Mouse (Mus musculus) midbrain, embryonic 15.5 days (tissue): ENCODE measurements around the gene Gpld1. TPM values are rescaled to one million over a fixed set of nuclear protein-coding genes. Genes with fewer than 3 reads are reported as not detected.

Experiments used
- ATAC-seq: fragments of 200-750 bp; cut with Nextera tagmentation; replicated peaks from 2 replicates; pipeline ENCODE4 v1.8.0; 2017; ENCODE audit warnings: moderate TSS enrichment
- H3K27ac ChIP-seq: fragments of 300-500 bp; sonication (generic); 2 replicates; pipeline ENCODE4 v1.5.1; 2015; ENCODE audit warnings: mild to moderate bottlenecking, inconsistent platforms
- H3K27me3 ChIP-seq: fragments of 300-500 bp; sonication (generic); replicated peaks from 2 replicates; pipeline ENCODE4 v1.6.1; 2015; ENCODE audit warnings: inconsistent platforms
- H3K36me3 ChIP-seq: fragments of 300-500 bp; sonication (generic); replicated peaks from 2 replicates; pipeline ENCODE4 v1.6.1; 2015; ENCODE audit warnings: inconsistent platforms
- H3K4me1 ChIP-seq: fragments of 300-500 bp; sonication (generic); 2 replicates; pipeline ENCODE4 v1.6.1; 2015; ENCODE audit warnings: inconsistent platforms
- H3K4me2 ChIP-seq: fragments of 300-500 bp; sonication (generic); 2 replicates; pipeline ENCODE4 v1.6.1; 2015; ENCODE audit warnings: inconsistent platforms, mild to moderate bottlenecking, moderate library complexity
- H3K4me3 ChIP-seq: fragments of 300-500 bp; sonication (generic); 2 replicates; pipeline ENCODE4 v1.5.1; 2015; ENCODE audit warnings: mild to moderate bottlenecking, inconsistent platforms
- H3K9ac ChIP-seq: fragments of 300-500 bp; sonication (generic); 2 replicates; pipeline ENCODE4 v1.6.1; 2015; ENCODE audit warnings: mild to moderate bottlenecking, inconsistent platforms
- H3K9me3 ChIP-seq: fragments of 300-500 bp; sonication (generic); 2 replicates; pipeline ENCODE4 v1.6.1; 2016; ENCODE audit warnings: inconsistent platforms
- WGBS: fragments of 180-500 bp; shearing (Covaris S2); methylation state at CpG from one replicate; pipeline ENCODE4 v1.1.7; 2015; ENCODE audit warnings: mixed read lengths; 5-methylcytosine and 5-hydroxymethylcytosine counted together
- polyA plus RNA-seq: library from polyadenylated mRNA; unstranded; fragments of >200 nt; fragmentation: Nextera tagmentation; extraction: Ambion mirVana; gene quantifications from 2 replicates; pipeline ENCODE4 v1.2.1, GENCODE M21; 2015

Gpld1 gene
- 2.0 and 3.0 TPM in 2 replicates for polyA plus RNA-seq

- ATAC-seq: no peak
- Histone ChIP-seq H3K9ac (no peak within 1 kb of the TSS), H3K4me3 (no peak within 1 kb of the TSS), H3K4me1 (peaks cover 13% of the 10 kb centered on the region), H3K27me3 (no peaks in the 10 kb centered on the region), H3K9me3 (no peaks in the 10 kb centered on the region), H3K36me3 (no peaks in the 10 kb centered on the region), H3K27ac (no peak within 1 kb of the TSS), H3K4me2 (no peak within 1 kb of the TSS)
- WGBS: 47% methylated on average over 17 of the region's 17 CpGs
These were observed at the start of gene Gpld1 for GRCm38 (mm10) chr13:24942512-24943282. Gpld1 (plus strand) TSS chr13:24943152.

GRCm38 (mm10) chr13:24893880-24894279 lies 49.1 kb upstream of the Gpld1 start:
- Histone ChIP-seq H3K4me2 (no peak overlapping the region), H3K27ac (no peak overlapping the region), H3K4me3 (no peak overlapping the region), H3K4me1 (no peaks in the 10 kb centered on the region), H3K9me3 (no peaks in the 10 kb centered on the region), H3K9ac (no peak overlapping the region), H3K27me3 (no peaks in the 10 kb centered on the region), H3K36me3 (no peaks in the 10 kb centered on the region)
- WGBS: 88% methylated on average over 2 of the region's 2 CpGs
- no peak for ATAC-seq

- H3K36me3 ChIP-seq: no peaks in the 10 kb centered on the region
- no peak for ATAC-seq
- no peaks in the 10 kb centered on the region for H3K27me3 ChIP-seq
- H3K4me3 ChIP-seq: no peak overlapping the region
- WGBS: 89% methylated on average over 2 of the region's 2 CpGs
- no peak overlapping the region for H3K9ac ChIP-seq
- H3K4me1 ChIP-seq: no peaks in the 10 kb centered on the region
- no peak overlapping the region for H3K27ac ChIP-seq
- no peaks in the 10 kb centered on the region for H3K9me3 ChIP-seq
- no peak overlapping the region for H3K4me2 ChIP-seq
These were observed 41.0 kb upstream of the Gpld1 start for GRCm38 (mm10) chr13:24901916-24902315.

GRCm38 (mm10) chr13:24903412-24903811 lies 39.5 kb upstream of the Gpld1 start:
- no peak for ATAC-seq
- H3K27me3 ChIP-seq: no peaks in the 10 kb centered on the region
- H3K4me3 ChIP-seq: no peak overlapping the region
- H3K4me2 ChIP-seq: no peak overlapping the region
- H3K4me1 ChIP-seq: no peaks in the 10 kb centered on the region
- no peaks in the 10 kb centered on the region for H3K36me3 ChIP-seq
- H3K9ac ChIP-seq: no peak overlapping the region
- 68% methylated on average over 6 of the region's 6 CpGs for WGBS
- H3K9me3 ChIP-seq: no peaks in the 10 kb centered on the region
- H3K27ac ChIP-seq: no peak overlapping the region

GRCm38 (mm10) chr13:24905422-24905821 lies 37.5 kb upstream of the Gpld1 start:
- Histone ChIP-seq H3K36me3 (no peaks in the 10 kb centered on the region), H3K27me3 (no peaks in the 10 kb centered on the region)

GRCm38 (mm10) chr13:24906831-24907570 lies 36.0 kb upstream of the Gpld1 start:
- H3K36me3 ChIP-seq: no peaks in the 10 kb centered on the region
- no peak overlapping the region for H3K4me2 ChIP-seq
- no peaks in the 10 kb centered on the region for H3K9me3 ChIP-seq
- no peak overlapping the region for H3K9ac ChIP-seq
- H3K4me1 ChIP-seq: no peaks in the 10 kb centered on the region
- H3K4me3 ChIP-seq: no peak overlapping the region
- 67% methylated on average over 11 of the region's 11 CpGs for WGBS
- H3K27me3 ChIP-seq: no peaks in the 10 kb centered on the region
- no peak for ATAC-seq
- no peak overlapping the region for H3K27ac ChIP-seq

More at GRCm38 (mm10) chr13:24905422-24905821, 37.5 kb upstream of the Gpld1 start:
- no peak overlapping the region for H3K4me3 ChIP-seq
- no peak overlapping the region for H3K4me2 ChIP-seq
- no peak overlapping the region for H3K9ac ChIP-seq
- no peak overlapping the region for H3K27ac ChIP-seq
- WGBS: 94% methylated on average over 12 of the region's 12 CpGs
- H3K4me1 ChIP-seq: no peaks in the 10 kb centered on the region
- H3K9me3 ChIP-seq: no peaks in the 10 kb centered on the region
- ATAC-seq: no peak

GRCm38 (mm10) chr13:24909112-24909511 lies 33.8 kb upstream of the Gpld1 start:
- Histone ChIP-seq H3K27me3 (no peaks in the 10 kb centered on the region), H3K4me3 (no peak overlapping the region), H3K36me3 (peaks cover 6% of the 10 kb centered on the region; the same call in 1 of the 2 replicates), H3K4me1 (no peaks in the 10 kb centered on the region), H3K9ac (no peak overlapping the region), H3K4me2 (no peak overlapping the region), H3K9me3 (no peaks in the 10 kb centered on the region), H3K27ac (no peak overlapping the region)
- no peak for ATAC-seq
- 95% methylated on average over 1 of the region's 1 CpGs for WGBS

- H3K9me3 ChIP-seq: no peaks in the 10 kb centered on the region
- no peak overlapping the region for H3K27ac ChIP-seq
- no peaks in the 10 kb centered on the region for H3K4me1 ChIP-seq
- no peaks in the 10 kb centered on the region for H3K27me3 ChIP-seq
- peaks cover 15% of the 10 kb centered on the region; the same call in 1 of the 2 replicates for H3K36me3 ChIP-seq
- no peak overlapping the region for H3K4me2 ChIP-seq
- no peak for ATAC-seq
- 97% methylated on average over 7 of the region's 7 CpGs for WGBS
- no peak overlapping the region for H3K4me3 ChIP-seq
- no peak overlapping the region for H3K9ac ChIP-seq
These were observed 29.4 kb upstream of the Gpld1 start for GRCm38 (mm10) chr13:24913576-24913975.

GRCm38 (mm10) chr13:24914915-24915314 lies 28.0 kb upstream of the Gpld1 start:
- H3K36me3 ChIP-seq: peaks cover 19% of the 10 kb centered on the region; the same call in 1 of the 2 replicates
- H3K4me2 ChIP-seq: no peak overlapping the region
- ATAC-seq: no peak
- no peaks in the 10 kb centered on the region for H3K9me3 ChIP-seq
- no peak overlapping the region for H3K9ac ChIP-seq
- 97% methylated on average over 4 of the region's 4 CpGs for WGBS
- no peaks in the 10 kb centered on the region for H3K4me1 ChIP-seq
- no peak overlapping the region for H3K4me3 ChIP-seq
- no peak overlapping the region for H3K27ac ChIP-seq
- H3K27me3 ChIP-seq: no peaks in the 10 kb centered on the region

- Histone ChIP-seq H3K4me3 (no peak overlapping the region), H3K36me3 (peaks cover 19% of the 10 kb centered on the region; the same call in 1 of the 2 replicates), H3K27ac (no peak overlapping the region), H3K27me3 (no peaks in the 10 kb centered on the region), H3K9me3 (no peaks in the 10 kb centered on the region), H3K9ac (no peak overlapping the region), H3K4me1 (no peaks in the 10 kb centered on the region), H3K4me2 (no peak overlapping the region)
- 76% methylated on average over 13 of the region's 13 CpGs for WGBS
- ATAC-seq: no peak
These were observed 27.1 kb upstream of the Gpld1 start for GRCm38 (mm10) chr13:24915831-24916230.

GRCm38 (mm10) chr13:24920333-24920977 lies 22.5 kb upstream of the Gpld1 start:
- Histone ChIP-seq H3K27me3 (no peaks in the 10 kb centered on the region), H3K4me2 (no peak overlapping the region), H3K27ac (no peak overlapping the region), H3K4me3 (no peak overlapping the region), H3K4me1 (no peaks in the 10 kb centered on the region), H3K9me3 (no peaks in the 10 kb centered on the region), H3K36me3 (peaks cover 14% of the 10 kb centered on the region; the same call in 1 of the 2 replicates), H3K9ac (no peak overlapping the region)
- peak; percentile 82 for ATAC-seq
- 23% methylated on average over 5 of the region's 5 CpGs for WGBS

GRCm38 (mm10) chr13:24921281-24921680 lies 21.7 kb upstream of the Gpld1 start:
- no peaks in the 10 kb centered on the region for H3K27me3 ChIP-seq
- H3K4me1 ChIP-seq: no peaks in the 10 kb centered on the region
- no peak overlapping the region for H3K4me2 ChIP-seq
- H3K4me3 ChIP-seq: no peak overlapping the region
- peaks cover 14% of the 10 kb centered on the region; the same call in 1 of the 2 replicates for H3K36me3 ChIP-seq
- no peak overlapping the region for H3K27ac ChIP-seq
- no peak overlapping the region for H3K9ac ChIP-seq
- ATAC-seq: no peak
- WGBS: 89% methylated on average over 6 of the region's 6 CpGs
- no peaks in the 10 kb centered on the region for H3K9me3 ChIP-seq
